8 mouse cellular contexts compared by ENCODE assay signal in the genomic region with DNA sequence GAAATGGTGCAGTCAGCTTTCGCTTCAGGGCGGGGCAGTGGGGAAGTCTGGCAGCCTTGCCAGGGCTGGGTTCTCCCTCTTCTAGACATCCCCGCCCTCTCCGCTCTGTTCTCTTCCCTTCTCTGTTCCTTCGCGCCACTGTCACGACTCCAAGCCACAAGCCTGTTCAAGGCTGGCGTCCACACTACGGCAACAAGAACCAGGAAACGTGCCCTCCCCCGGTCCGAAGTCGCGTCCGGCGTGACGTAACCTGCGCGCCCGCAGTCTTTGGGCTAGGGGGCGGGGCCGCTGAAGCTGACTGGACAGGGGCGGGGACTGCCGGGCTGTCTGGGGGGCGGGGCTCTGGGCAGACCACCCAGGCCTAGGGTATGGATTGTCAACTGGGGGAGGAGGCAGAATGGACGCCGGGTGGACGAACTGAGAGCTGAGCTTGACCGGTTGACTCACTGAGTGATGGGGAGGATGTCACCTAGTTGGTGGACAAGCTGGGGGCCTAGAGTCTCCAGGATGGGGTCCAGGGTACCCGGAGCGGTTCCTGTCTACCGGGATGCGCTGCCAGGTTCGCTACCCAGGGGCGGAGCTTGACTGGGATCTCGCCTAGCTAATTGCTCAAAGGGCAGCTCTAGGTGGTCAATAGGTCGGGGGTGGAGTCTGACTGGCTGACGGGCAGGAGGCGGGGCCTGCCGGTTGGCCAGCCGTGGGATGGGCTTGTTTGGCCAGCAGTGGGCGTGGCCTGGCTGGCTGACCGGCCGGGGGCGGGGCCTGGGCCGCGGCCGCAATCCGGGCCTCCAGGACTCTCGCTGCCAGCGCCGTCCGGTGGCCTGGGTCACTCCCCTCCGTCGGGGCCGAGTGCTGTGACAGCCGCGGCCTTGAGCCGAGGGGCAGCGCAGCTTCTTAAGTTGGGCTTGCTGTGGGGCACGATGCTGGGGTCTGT. TPM values are rescaled to one million over a fixed set of nuclear protein-coding genes. Genes with fewer than 3 reads are reported as not detected.
DNase-seq lines count a peak whose midpoint lies in the region; ATAC-seq lines count a peak whose summit lies in the region.

A gene (plus strand): TSS at position 337 of the 934 bp plus-strand sequence.

- H3K9me3 ChIP-seq in hindbrain, embryonic 12.5 days (replicated peaks) = no peaks in the 10 kb centered on the region

- H3K4me2 ChIP-seq in hindbrain, embryonic 12.5 days (replicated peaks) = peak within 1 kb of the TSS; percentile 77

- H3K27me3 ChIP-seq in hindbrain, embryonic 12.5 days = no peaks in the 10 kb centered on the region

- peak; percentile 97 for ATAC-seq in hindbrain, embryonic 12.5 days (ENCODE audit: low FRiP score)

- H3K4me1 ChIP-seq in hindbrain, embryonic 12.5 days = peaks cover 7% of the 10 kb centered on the region

- peak within 1 kb of the TSS; percentile 90 for H3K9ac ChIP-seq in hindbrain, embryonic 12.5 days

- peak within 1 kb of the TSS; percentile 88 for H3K27ac ChIP-seq in hindbrain, embryonic 12.5 days

- peak within 1 kb of the TSS; percentile 85 for H3K4me3 ChIP-seq in hindbrain, embryonic 12.5 days

- WGBS in hindbrain, embryonic 12.5 days = under 1% methylated on average over 61 of the region's 61 CpGs

- H3K36me3 ChIP-seq in hindbrain, embryonic 12.5 days = no peaks in the 10 kb centered on the region

- DNase-seq in Muller cell, postnatal 12 days (ENCODE audit: inconsistent ontology term) = peak; percentile 99
- peak; percentile 98 for DNase-seq in cerebellum, adult 9-11 months
- peak; percentile 93 to 95 for DNase-seq in frontal cortex, postnatal 10 days (ENCODE audit: low spot score in 2 of 2)
- peak; percentile 91 to 94 for DNase-seq in layer of hippocampus, postnatal 14 days (ENCODE audit: low spot score in 2 of 2)
- DNase-seq in lung, postnatal 14 days = peak; percentile 98
- DNase-seq in retina, adult 2 months (ENCODE audit: low read depth, low spot score) = peak; percentile 87
- DNase-seq in thymus, postnatal 36 days = peak; percentile 68 to 72

RNA-seq across cellular contexts. Expression of the gene that starts here (rescaled TPM):
- polyA plus RNA-seq in hindbrain, embryonic 12.5 days (2016; fragmentation: Nextera tagmentation; extraction: Ambion mirVana) = 34.3 and 36.4 TPM in 2 replicates
- 10 to 100 TPM; 33.1 to 34.1 TPM for total RNA-seq in layer of hippocampus, postnatal 14 days (2021)

Comparison
In these comparisons a context has a peak if more than half of its experiments do, and no peak if none do; other contexts are left out.
1. Peak in every context shown above with its lines: DNase-seq, ATAC-seq, H3K4me3 ChIP-seq and H3K27ac ChIP-seq.